Mouse (Mus musculus) right cerebral cortex, postnatal 10 days (tissue): ENCODE results near the gene Nmrk1.

Source experiments
- DNase-seq, 2 experiments: peaks; one replicate each; pipeline ENCODE4 v3.0.0; 2021; ENCODE audit warnings: low spot score in 2 of 2

Gene Nmrk1

GRCm38 (mm10) chr19:18652592-18652991 lies 20.8 kb downstream of the Nmrk1 start:
- DNase-seq, result no peak

GRCm38 (mm10) chr19:18653058-18653457 lies 21.3 kb downstream of the Nmrk1 start:
- no peak for DNase-seq

GRCm38 (mm10) chr19:18654330-18654729 lies 22.6 kb downstream of the Nmrk1 start:
- DNase-seq, result no peak

GRCm38 (mm10) chr19:18654984-18655383 lies 23.2 kb downstream of the Nmrk1 start:
- DNase-seq, result no peak

- DNase-seq, result no peak
These were observed 24.2 kb downstream of the Nmrk1 start for GRCm38 (mm10) chr19:18655999-18656398.

- no peak for DNase-seq
These were observed 26.7 kb downstream of the Nmrk1 start for GRCm38 (mm10) chr19:18658473-18658872.

- DNase-seq, result no peak
These were observed 27.6 kb downstream of the Nmrk1 start for GRCm38 (mm10) chr19:18659349-18659748.

- DNase-seq, result no peak
These were observed 28.7 kb downstream of the Nmrk1 start for GRCm38 (mm10) chr19:18660466-18660865.

- DNase-seq, result no peak
These were observed 29.9 kb downstream of the Nmrk1 start for GRCm38 (mm10) chr19:18661683-18662082.

GRCm38 (mm10) chr19:18663904-18664303 lies 32.2 kb downstream of the Nmrk1 start:
- DNase-seq, result no peak

- DNase-seq, result no peak
These were observed 35.2 kb downstream of the Nmrk1 start for GRCm38 (mm10) chr19:18666966-18667365.

GRCm38 (mm10) chr19:18669551-18669950 lies 37.8 kb downstream of the Nmrk1 start:
- DNase-seq, result no peak

- DNase-seq, result peak; percentile 99
These were observed 38.9 kb downstream of the Nmrk1 start, which contains the start of gene Carnmt1 for GRCm38 (mm10) chr19:18670608-18671007. Carnmt1 (plus strand) TSS chr19:18670764.

- peak; percentile 53 to 56 for DNase-seq
These were observed 39.4 kb downstream of the Nmrk1 start for GRCm38 (mm10) chr19:18671056-18671741.

- no peak for DNase-seq
These were observed 40.7 kb downstream of the Nmrk1 start for GRCm38 (mm10) chr19:18672498-18672897.

GRCm38 (mm10) chr19:18673116-18673515 lies 41.4 kb downstream of the Nmrk1 start:
- DNase-seq, result no peak

GRCm38 (mm10) chr19:18682142-18682541 lies 50.4 kb downstream of the Nmrk1 start:
- DNase-seq, result no peak

GRCm38 (mm10) chr19:18687556-18687955 lies 55.8 kb downstream of the Nmrk1 start:
- no peak for DNase-seq

GRCm38 (mm10) chr19:18692176-18692575 lies 60.4 kb downstream of the Nmrk1 start:
- no peak for DNase-seq

GRCm38 (mm10) chr19:18692768-18693167 lies 61.0 kb downstream of the Nmrk1 start:
- no peak for DNase-seq

- no peak for DNase-seq
These were observed 63.4 kb downstream of the Nmrk1 start for GRCm38 (mm10) chr19:18695116-18695515.

- DNase-seq, result no peak
These were observed 63.8 kb downstream of the Nmrk1 start for GRCm38 (mm10) chr19:18695552-18695951.
